Comparison of ENCODE assay signal across 12 mouse cellular contexts in genomic region chr10:4389461-4390112, GRCm38 (mm10). TPM values are rescaled to one million over a fixed set of nuclear protein-coding genes. Genes with fewer than 3 reads are reported as not detected.
DNase-seq lines count a peak whose midpoint lies in the region; ATAC-seq and TF ChIP-seq lines count a peak whose summit lies in the region.
"Had no signal": no experiment of that assay in that cellular context is flagged by ENCODE, and none has a peak within 500 bp of the region (broad histone marks: within the 10 kb centered on the region; RNA-seq: fewer than 3 reads in every experiment).

No protein-coding gene starts in this region.

- no peak for TF ChIP-seq POLR2A in cerebellum, adult 2 months (IDR thresholded peaks at IDR 0.05; ENCODE audit: borderline replicate concordance, insufficient read depth, low read length)

- no peak for ATAC-seq in neural tube, embryonic 11.5 days (ENCODE audit: insufficient read depth, low FRiP score, low TSS enrichment)
- no peak for ATAC-seq in liver, embryonic 12.5 days

- peaks cover 3% of the 10 kb centered on the region; the same call in 1 of the 2 replicates for H3K36me3 ChIP-seq in neural tube, embryonic 11.5 days (ENCODE audit: control insufficient read depth, insufficient read depth, low read length)
- peaks cover 22% of the 10 kb centered on the region for H3K36me3 ChIP-seq in liver, embryonic 12.5 days

- H3K9me3 ChIP-seq in neural tube, embryonic 11.5 days (ENCODE audit: control insufficient read depth, low read length): no peaks in the 10 kb centered on the region
- no peaks in the 10 kb centered on the region for H3K9me3 ChIP-seq in liver, embryonic 12.5 days (replicated peaks)

- H3K4me1 ChIP-seq in cerebellum, adult 2 months (ENCODE audit: control insufficient read depth, insufficient read depth, low read length): peaks cover 25% of the 10 kb centered on the region; the same call in 1 of the 2 replicates
- H3K4me1 ChIP-seq in neural tube, embryonic 11.5 days (ENCODE audit: control insufficient read depth, insufficient read depth, low read length): peaks cover 17% of the 10 kb centered on the region
- H3K4me1 ChIP-seq in liver, embryonic 12.5 days: peaks cover 68% of the 10 kb centered on the region

- H3K4me2 ChIP-seq in neural tube, embryonic 11.5 days (ENCODE audit: low read depth): peak overlapping the region; percentile 91
- H3K4me2 ChIP-seq in liver, embryonic 12.5 days: peak overlapping the region; percentile 94

- no peak for DNase-seq in cerebellum, adult 2 months
- no peak for DNase-seq in cerebellum, adult 9-11 months
- no peak for DNase-seq in neural tube, embryonic 11.5 days (ENCODE audit: low spot score)
- DNase-seq in neural tube, embryonic 10.5 days (ENCODE audit: extremely low spot score, low spot score): no peak
- no peak for DNase-seq in right cerebral cortex, adult 18-20 months
- DNase-seq in gastrocnemius, adult 8-10 months (ENCODE audit: low spot score in 2 of 2): no peak
- no peak for DNase-seq in testis, postnatal 10 days (ENCODE audit: low spot score)
- DNase-seq: B cell, adult 2 months; cerebellum, adult 11 months; layer of hippocampus, adult 9-11 months; spleen, adult 18-20 months had no signal

- H3K4me3 ChIP-seq in cerebellum, adult 2 months (replicated peaks; ENCODE audit: insufficient read depth, low read depth, low read length): peak overlapping the region; percentile 68
- peak overlapping the region; percentile 100; the same call in 1 of the 2 replicates for H3K4me3 ChIP-seq in neural tube, embryonic 11.5 days (ENCODE audit: low read depth, low read length)
- peak overlapping the region; percentile 99 for H3K4me3 ChIP-seq in liver, embryonic 12.5 days

- peak overlapping the region; percentile 98 for H3K9ac ChIP-seq in neural tube, embryonic 11.5 days (ENCODE audit: low read length)
- peak overlapping the region; percentile 99 for H3K9ac ChIP-seq in liver, embryonic 12.5 days

- TF ChIP-seq CTCF in cerebellum, adult 2 months (IDR thresholded peaks at IDR 0.05; ENCODE audit: borderline replicate concordance, insufficient read depth, low read depth, low read length): no peak

- WGBS in cerebellum, adult 2 months: 12% methylated on average over 5 of the region's 5 CpGs
- 72% methylated on average over 5 of the region's 5 CpGs for WGBS in neural tube, embryonic 11.5 days
- 61% methylated on average over 5 of the region's 5 CpGs for WGBS in liver, embryonic 12.5 days (ENCODE audit: insufficient replicate concordance)

- no peaks in the 10 kb centered on the region for H3K27me3 ChIP-seq in cerebellum, adult 2 months (ENCODE audit: control insufficient read depth, insufficient read depth, low read length)
- H3K27me3 ChIP-seq in neural tube, embryonic 11.5 days (ENCODE audit: control insufficient read depth, insufficient read depth, low read length): no peaks in the 10 kb centered on the region
- no peaks in the 10 kb centered on the region for H3K27me3 ChIP-seq in liver, embryonic 12.5 days (replicated peaks)

- no peak overlapping the region for H3K27ac ChIP-seq in cerebellum, adult 2 months (ENCODE audit: insufficient read depth, low read length)
- no peak overlapping the region for H3K27ac ChIP-seq in neural tube, embryonic 11.5 days (ENCODE audit: low read depth, low read length)
- no peak overlapping the region for H3K27ac ChIP-seq in liver, embryonic 12.5 days

RNA-seq across cellular contexts. Expression of gene Zbtb2, which starts 1.7 kb away (rescaled TPM):
- polyA plus RNA-seq in cerebellum, adult 2 months (2012; rRNA removed): 8.3 and 8.7 TPM in 2 replicates
- polyA plus RNA-seq in neural tube, embryonic 11.5 days (2014; fragmentation: Nextera tagmentation; extraction: Ambion mirVana): 20.3 and 22.3 TPM in 2 replicates
- polyA plus RNA-seq in liver, embryonic 12.5 days (2016; fragmentation: Nextera tagmentation; extraction: Ambion mirVana): 7.4 and 7.5 TPM in 2 replicates
- total RNA-seq in gastrocnemius, adult 8-10 months (2022): 1 to 10 TPM; 4.5 to 6.0 (median 5.2) TPM

RNA-seq across cellular contexts. Expression of gene Rmnd1, which starts 42.6 kb away (rescaled TPM):
- polyA plus RNA-seq in cerebellum, adult 2 months (2012; rRNA removed): 92.8 and 96.7 TPM in 2 replicates
- 47.6 and 49.7 TPM in 2 replicates for polyA plus RNA-seq in neural tube, embryonic 11.5 days (2014; fragmentation: Nextera tagmentation; extraction: Ambion mirVana)
- 27.7 and 32.7 TPM in 2 replicates for polyA plus RNA-seq in liver, embryonic 12.5 days (2016; fragmentation: Nextera tagmentation; extraction: Ambion mirVana)
- 10 to 100 TPM; 26.1 to 35.1 (median 30.8) TPM for total RNA-seq in gastrocnemius, adult 8-10 months (2022)

RNA-seq across cellular contexts. Expression of gene Armt1, which starts 42.7 kb away (rescaled TPM):
- polyA plus RNA-seq in cerebellum, adult 2 months (2012; rRNA removed): 23.2 and 23.7 TPM in 2 replicates
- 26.3 and 27.2 TPM in 2 replicates for polyA plus RNA-seq in neural tube, embryonic 11.5 days (2014; fragmentation: Nextera tagmentation; extraction: Ambion mirVana)
- 23.6 and 23.9 TPM in 2 replicates for polyA plus RNA-seq in liver, embryonic 12.5 days (2016; fragmentation: Nextera tagmentation; extraction: Ambion mirVana)
- total RNA-seq in gastrocnemius, adult 8-10 months (2022): 10 to 100 TPM; 14.1 to 16.1 (median 15.7) TPM
